Mouse (Mus musculus) gastrocnemius, postnatal 36 days (tissue): ENCODE data around the gene Pde7b. TPM values are rescaled to one million over a fixed set of nuclear protein-coding genes. Genes with fewer than 3 reads are reported as not detected.
"Not testable (repeated sequence)": the region's sequence is repeated elsewhere in the genome, so short reads cannot be mapped to it uniquely, and the experiment has no call there.

Source experiments
- DNase-seq, 2 experiments: peaks; one replicate each; pipeline ENCODE4 v3.0.0; 2022
- intact Hi-C: fragments of 180-260 bp; cut with DNase I; formaldehyde crosslinking; loops from one replicate; pipeline ENCODE4 v1.15.1; 2025
- total RNA-seq, 2 experiments: library from RNA; stranded (reverse); gene quantifications; 2 replicates each; pipeline ENCODE4 v1.2.3; 2021

Pde7b gene
- total RNA-seq, 2 experiments from 2014 or later, result 32.3 to 39.7 TPM

GRCm38 (mm10) chr10:20556477-20556876 is 168.4 kb downstream of the Pde7b start:
- intact Hi-C loops, result no loop called here
- no peak for DNase-seq

- intact Hi-C loops, result loop anchor here (5.0 kb wide), 1 partner anchor 194 kb away; no protein-coding TSS in a partner anchor
- DNase-seq, result no peak
Observed at GRCm38 (mm10) chr10:20551341-20551740, 173.5 kb downstream of the Pde7b start.

GRCm38 (mm10) chr10:20550771-20551170 is 174.1 kb downstream of the Pde7b start:
- intact Hi-C loops, result loop anchor here (5.0 kb wide), 1 partner anchor 193 kb away; no protein-coding TSS in a partner anchor
- DNase-seq, result no peak

DNA sequence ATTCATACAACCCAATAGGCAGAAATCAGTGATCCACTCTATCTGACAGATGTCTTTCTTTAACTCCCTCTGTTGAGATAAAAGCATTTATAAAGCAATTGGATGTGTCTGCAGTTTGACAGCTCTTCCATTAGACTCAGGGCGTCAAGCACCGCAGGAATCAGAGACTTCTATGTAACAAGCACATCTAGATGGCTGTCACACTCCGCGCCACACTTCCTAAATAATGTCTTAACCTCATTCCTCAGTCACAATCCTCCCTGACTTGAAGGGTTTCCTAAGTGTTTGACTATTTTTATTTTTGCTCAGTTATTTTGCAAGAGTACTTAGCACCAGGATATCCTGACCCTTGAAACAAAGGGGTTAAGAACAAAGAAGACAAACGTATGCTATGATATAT is 174.7 kb downstream of the Pde7b start:
- intact Hi-C loops, result loop anchor here (5.0 kb wide), 1 partner anchor 193 kb away; no protein-coding TSS in a partner anchor

GRCm38 (mm10) chr10:20548833-20549710 is 175.8 kb downstream of the Pde7b start:
- intact Hi-C loops, result no loop called here
- peak in 1 of 2 experiments; percentile 17 for DNase-seq

More for the DNA sequence above, 174.7 kb downstream of the Pde7b start:
- DNase-seq, result no peak

DNA sequence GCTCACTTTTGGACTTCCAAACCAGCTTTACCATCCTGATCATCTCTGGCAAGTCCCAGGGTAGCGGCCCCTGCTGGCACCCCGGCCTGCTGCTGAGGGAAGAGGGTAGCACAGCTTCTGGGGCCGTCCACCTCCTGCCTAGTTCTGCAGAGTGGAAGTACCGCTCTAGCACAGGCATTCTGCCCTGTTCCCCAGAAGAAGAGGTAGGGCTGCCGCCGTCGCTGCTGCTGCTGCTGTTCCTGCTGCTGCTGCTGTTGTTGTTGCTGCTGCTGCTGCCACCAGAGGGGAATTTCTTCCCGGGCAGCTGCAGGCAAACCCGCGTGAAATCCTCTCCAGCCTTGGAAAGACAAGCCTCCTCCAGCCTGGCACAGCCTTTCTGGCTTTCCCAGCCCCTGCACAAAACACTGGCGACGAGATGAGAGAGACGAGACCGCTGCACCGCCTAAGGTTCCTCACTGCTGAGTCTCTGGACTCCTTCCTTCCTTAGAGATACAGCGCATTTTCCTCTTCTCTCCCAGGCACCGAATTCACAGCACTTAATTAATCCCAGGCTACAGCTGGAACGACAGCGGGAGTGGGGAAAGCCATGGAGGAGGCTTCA is 176.8 kb downstream of the Pde7b start:
- DNase-seq, result peak; percentile 17 to 50
- intact Hi-C loops, result no loop called here

DNA sequence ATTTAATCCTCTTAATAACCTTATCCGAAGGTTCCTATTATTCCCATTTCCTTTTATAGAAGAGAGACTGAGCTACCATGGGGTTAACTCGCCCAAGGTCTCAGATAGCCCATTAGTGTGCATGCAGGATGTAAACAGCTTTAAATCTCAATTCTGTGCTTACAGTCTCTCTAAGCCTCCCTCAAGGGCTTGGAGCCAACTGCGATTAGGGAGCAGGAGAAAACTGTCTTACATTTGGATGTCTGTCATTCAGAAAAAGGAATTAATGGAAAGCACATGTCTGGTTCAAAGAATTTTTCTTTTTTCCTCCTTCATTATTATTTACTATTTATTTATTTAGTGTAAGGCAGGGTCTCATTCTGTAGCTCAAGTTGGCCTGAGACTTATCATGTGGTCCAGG is 181.8 kb downstream of the Pde7b start:
- no peak for DNase-seq
- intact Hi-C loops, result no loop called here

- DNase-seq, result no peak
- intact Hi-C loops, result no loop called here
Observed at GRCm38 (mm10) chr10:20533811-20534210, 191.1 kb downstream of the Pde7b start.

DNA sequence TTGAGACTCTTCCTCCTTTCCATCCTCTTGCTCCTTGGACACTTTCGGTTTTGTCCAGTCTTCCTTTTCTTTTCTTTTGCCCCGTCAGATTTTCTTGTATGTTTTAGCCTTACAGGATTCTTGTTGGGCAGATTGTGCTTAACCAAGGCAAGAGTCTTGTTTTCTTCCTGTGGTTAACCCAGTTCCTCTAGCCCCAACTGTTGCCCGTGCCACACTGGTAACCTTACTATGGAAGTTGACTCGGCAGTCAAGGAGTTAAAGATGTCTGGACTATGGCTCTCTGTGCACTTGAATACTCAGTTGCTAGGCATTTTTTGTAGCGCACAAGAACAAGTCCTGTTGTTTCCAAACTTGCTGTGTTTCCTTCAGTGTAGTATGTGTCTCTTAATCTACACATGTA is 193.0 kb downstream of the Pde7b start:
- DNase-seq, result no peak
- intact Hi-C loops, result no loop called here

GRCm38 (mm10) chr10:20528544-20529411 is 196.1 kb downstream of the Pde7b start:
- intact Hi-C loops, result no loop called here
- DNase-seq, result no peak

GRCm38 (mm10) chr10:20527737-20528136 is 197.1 kb downstream of the Pde7b start:
- intact Hi-C loops, result no loop called here
- no peak for DNase-seq

DNA sequence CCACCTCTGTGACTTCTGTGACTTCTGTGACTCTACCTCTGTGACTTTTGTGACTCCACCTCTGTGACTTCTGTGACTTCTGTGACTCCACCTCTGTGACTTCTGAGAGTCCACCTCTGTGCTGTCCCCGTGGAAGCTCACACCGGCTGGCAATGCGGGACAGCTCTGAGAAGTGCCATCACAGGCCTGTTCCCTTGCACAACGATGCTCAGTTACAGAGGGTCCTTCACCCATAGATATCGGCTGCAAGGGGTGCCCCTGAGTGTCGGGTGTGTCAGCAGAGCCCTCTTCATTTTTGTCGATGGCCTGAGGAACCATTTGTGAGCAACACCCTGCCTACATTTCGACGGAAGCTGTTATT is 206.4 kb downstream of the Pde7b start:
- no peak for DNase-seq
- intact Hi-C loops, result no loop called here

DNA sequence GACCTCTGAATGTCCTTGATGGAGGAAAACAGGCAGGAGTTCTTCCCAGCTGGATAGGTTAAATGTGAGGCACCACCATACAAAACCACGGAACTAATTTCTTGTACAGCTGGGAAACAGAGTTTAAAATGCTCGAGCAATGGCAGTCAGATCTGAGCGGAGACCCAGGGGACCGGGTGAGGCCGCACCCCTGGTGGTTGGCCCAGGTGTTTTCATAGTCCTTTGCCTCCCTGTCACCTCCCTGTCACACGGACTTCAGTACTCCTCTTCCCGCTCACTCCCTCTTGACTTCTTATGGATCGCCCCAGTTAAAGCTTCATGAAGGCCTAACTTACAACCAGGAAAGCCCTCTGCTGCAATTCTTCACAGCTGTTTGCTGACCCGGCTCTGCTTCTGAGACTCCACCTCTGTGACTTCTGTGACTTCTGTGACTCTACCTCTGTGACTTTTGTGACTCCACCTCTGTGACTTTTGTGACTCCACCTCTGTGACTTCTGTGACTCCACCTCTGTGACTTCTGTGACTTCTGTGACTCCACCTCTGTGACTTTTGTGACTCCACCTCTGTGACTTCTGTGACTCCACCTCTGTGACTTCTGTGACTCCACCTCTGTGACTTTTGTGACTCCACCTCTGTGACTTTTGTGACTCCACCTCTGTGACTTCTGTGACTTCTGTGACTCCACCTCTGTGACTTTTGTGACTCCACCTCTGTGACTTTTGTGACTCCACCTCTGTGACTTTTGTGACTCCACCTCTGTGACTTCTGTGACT is 206.9 kb downstream of the Pde7b start:
- DNase-seq, intact Hi-C loops: not testable (repeated sequence)

- no peak for DNase-seq
- intact Hi-C loops, result no loop called here
Observed at GRCm38 (mm10) chr10:20513891-20514290, 211.0 kb downstream of the Pde7b start.

GRCm38 (mm10) chr10:20513461-20513860 is 211.4 kb downstream of the Pde7b start:
- no peak for DNase-seq
- intact Hi-C loops, result no loop called here

- intact Hi-C loops, result no loop called here
- DNase-seq, result no peak
Observed at GRCm38 (mm10) chr10:20509819-20510218, 215.1 kb downstream of the Pde7b start.

GRCm38 (mm10) chr10:20508497-20508896 is 216.4 kb downstream of the Pde7b start:
- intact Hi-C loops, result no loop called here
- no peak for DNase-seq

- intact Hi-C loops, result no loop called here
- DNase-seq, result peak in 1 of 2 experiments; percentile 34
Observed at GRCm38 (mm10) chr10:20507732-20508412, 217.0 kb downstream of the Pde7b start.

GRCm38 (mm10) chr10:20507069-20507468 is 217.8 kb downstream of the Pde7b start:
- intact Hi-C loops, result no loop called here
- no peak for DNase-seq
